Mouse (Mus musculus) embryonic facial prominence, embryonic 11.5 days (tissue): ENCODE results near the gene Tlnrd1. TPM values are rescaled to one million over a fixed set of nuclear protein-coding genes. Genes with fewer than 3 reads are reported as not detected.
A peak's percentile ranks its signal among the peaks of the same experiment; 100 is the strongest.

Experiments used
- ATAC-seq: fragments of 200-750 bp; cut with Nextera tagmentation; replicated peaks from 2 replicates; pipeline ENCODE4 v1.8.0; 2017; ENCODE audit warnings: low read depth; ENCODE audit not compliant: insufficient number of reproducible peaks, low FRiP score, low TSS enrichment
- DNase-seq: peaks from one replicate; pipeline ENCODE4 v3.0.0-alpha.2; 2015; ENCODE audit warnings: low spot score
- H3K27ac ChIP-seq: fragments of 300-500 bp; sonication (generic); replicated peaks from 2 replicates; pipeline ENCODE4 v1.5.1; 2014; ENCODE audit warnings: mild to moderate bottlenecking, low read depth, low read length, control low read depth
- H3K27me3 ChIP-seq: fragments of 300-500 bp; sonication (generic); 2 replicates; pipeline ENCODE4 v1.6.1; 2014; ENCODE audit warnings: mild to moderate bottlenecking, low read length, moderate library complexity, mixed read lengths; ENCODE audit not compliant: control insufficient read depth, insufficient read depth
- H3K36me3 ChIP-seq: fragments of 300-500 bp; sonication (generic); replicated peaks from 2 replicates; pipeline ENCODE4 v1.6.1; 2014; ENCODE audit warnings: low read depth, mild to moderate bottlenecking, low read length, moderate library complexity, mixed read lengths; ENCODE audit not compliant: control insufficient read depth, insufficient read depth
- H3K4me1 ChIP-seq: fragments of 300-500 bp; sonication (generic); 2 replicates; pipeline ENCODE4 v1.6.1; 2014; ENCODE audit warnings: low read length, mixed read lengths; ENCODE audit not compliant: control insufficient read depth, insufficient read depth
- H3K4me2 ChIP-seq: fragments of 300-500 bp; sonication (generic); 2 replicates; pipeline ENCODE4 v1.6.1; 2014; ENCODE audit warnings: low read depth, mild to moderate bottlenecking, control low read depth, low read length, moderate library complexity
- H3K4me3 ChIP-seq: fragments of 300-500 bp; sonication (generic); 2 replicates; pipeline ENCODE4 v1.5.1; 2014; ENCODE audit warnings: low read depth, low read length, control low read depth
- H3K9ac ChIP-seq: fragments of 300-500 bp; sonication (generic); replicated peaks from 2 replicates; pipeline ENCODE4 v1.6.1; 2014; ENCODE audit warnings: mild to moderate bottlenecking, control low read depth, low read length
- H3K9me3 ChIP-seq: fragments of 300-500 bp; sonication (generic); replicated peaks from 2 replicates; pipeline ENCODE4 v1.6.1; 2016; ENCODE audit warnings: mild to moderate bottlenecking, low read length, inconsistent platforms, mixed read lengths; ENCODE audit not compliant: control insufficient read depth
- WGBS: fragments of 180-500 bp; shearing (Covaris S2); extraction: QIAGEN DNeasy Blood & Tissue Kit; methylation state at CpG from one replicate; pipeline ENCODE4 v1.1.7; 2014; 5-methylcytosine and 5-hydroxymethylcytosine counted together
- polyA plus RNA-seq: library from polyadenylated mRNA; unstranded; fragments of >200 nt; fragmentation: Nextera tagmentation; extraction: Ambion mirVana; gene quantifications from 2 replicates; pipeline ENCODE4 v1.2.1, GENCODE M21; 2014

Gene Tlnrd1
- polyA plus RNA-seq, 1 experiment from 2014 or later = 20.7 TPM

DNA sequence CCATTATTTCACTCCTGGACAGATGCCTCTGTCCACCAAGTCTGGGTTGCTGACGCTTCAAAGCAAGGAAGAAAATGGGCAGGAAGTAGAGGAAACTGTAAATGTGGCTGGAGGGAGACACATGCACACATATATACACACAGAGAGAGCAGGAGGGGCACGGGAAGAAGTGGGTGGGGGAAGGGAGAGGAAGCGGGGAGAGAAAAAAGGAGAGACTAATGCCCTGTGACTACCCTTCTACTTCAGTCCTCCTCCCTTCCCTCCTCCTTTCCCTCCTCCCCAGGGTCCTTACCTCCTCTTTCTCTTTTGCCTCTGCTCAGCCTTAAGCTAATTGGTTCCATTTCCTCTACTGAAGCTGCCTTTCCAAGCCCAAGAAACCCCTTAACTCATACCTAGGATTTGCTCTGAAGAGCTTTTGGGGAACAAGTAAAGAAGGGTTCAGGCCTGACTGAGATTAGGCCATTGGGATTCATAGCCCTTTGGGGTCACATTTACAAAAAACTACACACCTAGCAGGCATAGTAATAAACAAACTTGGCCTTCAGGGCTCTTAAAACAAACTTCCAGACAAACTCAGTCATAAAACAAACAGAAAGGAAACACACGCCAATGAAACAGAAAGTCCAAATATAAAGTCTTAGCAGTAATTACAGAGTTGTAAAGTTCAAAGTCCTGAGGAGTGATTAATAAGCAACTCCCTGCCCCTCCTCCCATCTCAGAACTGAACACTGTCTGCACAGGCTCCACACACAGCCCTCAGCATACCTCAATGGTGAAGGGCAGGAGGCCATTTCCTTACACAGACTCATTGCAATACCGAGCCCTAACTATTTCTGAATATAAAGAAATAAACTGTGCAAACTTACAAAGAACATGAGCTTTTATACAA, 36.7 kb downstream of the Tlnrd1 start:
- Histone ChIP-seq H3K9me3 (no peaks in the 10 kb centered on the region), H3K4me3 (no peak overlapping the region), H3K36me3 (no peaks in the 10 kb centered on the region), H3K4me2 (no peak overlapping the region), H3K4me1 (no peaks in the 10 kb centered on the region; the same call in 1 of the 2 replicates), H3K27me3 (no peaks in the 10 kb centered on the region), H3K27ac (0 out of 2 replicates have a peak overlapping the region, but pooled peaks have one; percentile 7), H3K9ac (no peak overlapping the region)
- peak; percentile 20 for DNase-seq
- ATAC-seq = peak; percentile 62; the same call in 1 of the 2 replicates
- 40% methylated on average over 5 of the region's 5 CpGs for WGBS

DNA sequence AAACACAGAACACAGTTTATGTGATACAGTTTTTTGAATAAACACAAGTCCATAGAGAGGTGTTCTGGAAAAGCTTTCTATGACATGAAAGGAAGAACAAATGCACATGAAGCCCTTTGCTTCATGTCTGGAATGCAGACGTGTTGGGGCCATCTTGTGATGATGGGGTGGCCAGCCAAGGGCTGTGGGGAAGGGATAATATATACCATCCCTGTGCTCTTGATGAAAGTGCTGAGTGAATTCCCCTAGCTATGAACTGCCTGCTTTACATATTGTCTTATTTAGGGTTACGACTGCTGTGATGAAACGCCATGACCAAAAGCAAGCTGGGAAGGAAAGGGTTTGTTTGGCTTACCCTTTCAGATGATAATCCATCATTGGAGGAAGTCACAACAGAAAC, 39.3 kb downstream of the Tlnrd1 start:
- ATAC-seq = no peak
- H3K4me3 ChIP-seq = no peak overlapping the region
- H3K27me3 ChIP-seq = no peaks in the 10 kb centered on the region
- 79% methylated on average over 3 of the region's 3 CpGs for WGBS
- no peaks in the 10 kb centered on the region for H3K36me3 ChIP-seq
- H3K4me1 ChIP-seq = no peaks in the 10 kb centered on the region; the same call in 1 of the 2 replicates
- DNase-seq = no peak
- H3K9ac ChIP-seq = no peak overlapping the region
- no peak overlapping the region for H3K4me2 ChIP-seq
- no peak overlapping the region for H3K27ac ChIP-seq
- no peaks in the 10 kb centered on the region for H3K9me3 ChIP-seq

DNA sequence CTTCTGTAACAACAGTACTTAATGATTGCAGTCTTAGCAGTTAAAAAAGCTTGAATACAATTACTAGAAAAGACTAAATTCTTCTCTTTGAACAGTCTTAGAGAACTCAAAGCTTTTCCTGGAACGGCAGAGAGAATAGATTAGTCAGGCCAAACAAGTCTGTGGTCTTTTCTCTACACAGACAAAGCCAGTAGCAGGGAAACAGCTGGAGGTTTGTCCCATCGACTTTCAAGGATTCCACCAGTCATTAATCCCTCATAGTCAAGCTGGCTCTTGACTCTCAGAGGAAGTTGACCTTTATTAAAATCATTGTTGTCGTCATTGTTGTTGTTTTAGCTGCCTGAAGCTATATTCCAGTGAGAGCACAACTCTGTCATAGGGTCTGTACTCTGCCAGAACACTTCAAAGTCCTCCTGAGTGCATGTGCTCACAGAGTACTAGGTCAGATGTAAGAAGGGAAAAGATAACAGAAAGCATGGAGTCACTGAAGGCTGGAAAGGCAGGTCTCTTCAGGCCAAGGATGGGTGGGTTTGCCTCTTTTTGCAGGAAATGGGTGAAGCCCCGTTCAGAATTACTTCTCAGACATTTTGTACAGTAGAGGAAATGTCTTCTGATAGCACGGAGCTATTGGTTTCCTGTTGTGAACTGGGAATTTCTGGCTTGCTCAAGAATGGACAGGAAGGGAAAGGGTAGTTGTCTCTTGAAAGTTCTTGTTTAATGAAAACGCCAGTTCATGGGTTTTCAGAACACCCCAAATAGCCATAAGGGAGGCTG, 41.4 kb downstream of the Tlnrd1 start:
- no peaks in the 10 kb centered on the region for H3K27me3 ChIP-seq
- ATAC-seq = no peak
- 67% methylated on average over 6 of the region's 6 CpGs for WGBS
- no peak overlapping the region for H3K9ac ChIP-seq
- H3K9me3 ChIP-seq = no peaks in the 10 kb centered on the region
- DNase-seq = no peak
- no peaks in the 10 kb centered on the region for H3K36me3 ChIP-seq
- no peak overlapping the region for H3K4me2 ChIP-seq
- no peaks in the 10 kb centered on the region; the same call in 1 of the 2 replicates for H3K4me1 ChIP-seq
- H3K4me3 ChIP-seq = no peak overlapping the region
- no peak overlapping the region for H3K27ac ChIP-seq

DNA sequence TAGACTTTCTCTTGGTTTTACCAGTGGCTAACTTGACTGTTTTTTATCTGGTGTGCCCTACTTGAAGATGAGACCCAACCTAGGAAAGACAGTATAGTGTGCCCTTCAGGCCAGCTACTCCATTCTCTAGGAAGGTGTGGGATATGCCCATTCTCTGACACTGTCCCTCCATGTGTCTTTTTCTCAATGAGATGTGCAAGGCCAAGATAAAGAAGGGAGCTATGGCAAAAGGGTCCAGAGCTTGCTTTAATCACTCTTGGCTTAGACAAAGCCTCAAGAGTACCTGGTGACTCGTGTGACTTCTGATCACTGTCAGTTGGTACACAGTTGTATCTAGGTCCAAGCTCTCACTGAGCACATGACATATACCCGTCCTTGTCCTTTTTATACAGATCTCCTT, 44.0 kb downstream of the Tlnrd1 start:
- DNase-seq (no peak), ATAC-seq (no peak)
- H3K4me3 ChIP-seq = no peak overlapping the region
- H3K27ac ChIP-seq = no peak overlapping the region
- WGBS = 85% methylated on average over 2 of the region's 2 CpGs
- no peaks in the 10 kb centered on the region for H3K9me3 ChIP-seq
- H3K36me3 ChIP-seq = no peaks in the 10 kb centered on the region
- no peaks in the 10 kb centered on the region for H3K27me3 ChIP-seq
- no peak overlapping the region for H3K4me2 ChIP-seq
- no peaks in the 10 kb centered on the region for H3K4me1 ChIP-seq
- no peak overlapping the region for H3K9ac ChIP-seq

DNA sequence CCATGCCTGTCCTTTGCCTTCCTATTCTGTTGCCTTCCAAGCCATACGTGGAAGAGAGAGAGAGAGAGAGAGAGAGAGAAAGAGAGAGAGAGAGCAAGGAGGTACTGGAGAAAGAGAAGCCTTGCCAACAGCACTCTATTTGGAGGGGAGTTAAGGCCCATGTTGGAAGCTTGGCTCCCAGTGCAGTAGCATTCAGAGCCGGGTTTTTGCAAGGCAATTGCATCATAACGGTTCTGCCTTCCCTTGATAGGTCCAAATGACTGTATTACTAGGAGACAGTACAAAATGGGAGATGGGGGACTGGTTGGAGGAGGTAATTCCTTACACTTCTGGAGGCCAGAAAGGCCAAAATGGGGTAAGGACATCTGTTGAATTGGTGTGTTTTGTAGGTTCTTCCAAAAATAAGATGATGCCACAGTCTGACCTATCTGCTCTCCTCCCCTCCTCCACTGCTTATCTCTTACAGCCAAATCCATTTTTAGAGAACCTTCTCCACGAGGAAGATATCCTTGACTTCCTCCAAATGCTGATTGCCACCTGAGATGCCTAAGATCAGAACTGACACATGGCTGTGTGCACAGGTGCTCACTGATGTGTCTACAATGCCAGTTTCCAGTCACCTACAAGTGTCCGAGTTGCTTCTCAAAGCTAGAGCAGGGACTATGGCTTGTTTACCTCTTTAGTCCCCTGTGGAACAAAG, 45.4 kb downstream of the Tlnrd1 start:
- WGBS = 82% methylated on average over 5 of the region's 5 CpGs
- H3K4me2 ChIP-seq = no peak overlapping the region
- ATAC-seq = no peak
- DNase-seq = no peak
- no peaks in the 10 kb centered on the region for H3K27me3 ChIP-seq
- no peak overlapping the region for H3K27ac ChIP-seq
- H3K4me1 ChIP-seq = no peaks in the 10 kb centered on the region
- no peaks in the 10 kb centered on the region for H3K36me3 ChIP-seq
- no peaks in the 10 kb centered on the region for H3K9me3 ChIP-seq
- no peak overlapping the region for H3K9ac ChIP-seq
- no peak overlapping the region for H3K4me3 ChIP-seq

Other genes starting within 250 kb of the Tlnrd1 start
- 1.6 and 3.0 TPM in 2 replicates for gene Il16, start 138.6 kb downstream of the Tlnrd1 start, polyA plus RNA-seq
- 0.41 TPM in 1 of 2 replicates, not detected in the other for gene Cfap161, start 89.4 kb downstream of the Tlnrd1 start, polyA plus RNA-seq
- 98.5 and 104 TPM in 2 replicates for gene Mesd, start 161 bp upstream of the Tlnrd1 start, polyA plus RNA-seq
- 0.58 and 0.78 TPM in 2 replicates for gene Cemip, start 202.2 kb upstream of the Tlnrd1 start, polyA plus RNA-seq